Mouse (Mus musculus) gastrocnemius, adult 2 months (tissue): ENCODE data around the gene Sec23b. TPM values are rescaled to one million over a fixed set of nuclear protein-coding genes. Genes with fewer than 3 reads are reported as not detected.
"Not testable (repeated sequence)": the region's sequence is repeated elsewhere in the genome, so short reads cannot be mapped to it uniquely, and the experiment has no call there.

Source experiments
- DNase-seq: peaks from one replicate; pipeline ENCODE4 v3.0.0; 2022
- H3K27ac ChIP-seq: fragments of 200-600 bp; 2 replicates; pipeline ENCODE4 v1.8.1; 2022; ENCODE audit warnings: mild to moderate bottlenecking
- H3K4me3 ChIP-seq: fragments of 200-600 bp; 2 replicates; pipeline ENCODE4 v1.8.1; 2022; ENCODE audit warnings: mild to moderate bottlenecking, moderate library complexity
- CTCF ChIP-seq: fragments of 200-600 bp; IDR thresholded peaks from 2 replicates; pipeline ENCODE4 v1.8.1; 2022; ENCODE audit warnings: antibody characterized with exemption, mild to moderate bottlenecking, moderate library complexity
- intact Hi-C: fragments of 180-260 bp; cut with DNase I; formaldehyde crosslinking; loops from one replicate; pipeline ENCODE4 v1.15.1; 2025
- total RNA-seq, 2 experiments: library from RNA; stranded (reverse); gene quantifications; 2 replicates each; pipeline ENCODE4 v1.2.3; 2021

Sec23b gene
- total RNA-seq, 2 experiments from 2014 or later, result 11.4 to 12.5 TPM

DNA sequence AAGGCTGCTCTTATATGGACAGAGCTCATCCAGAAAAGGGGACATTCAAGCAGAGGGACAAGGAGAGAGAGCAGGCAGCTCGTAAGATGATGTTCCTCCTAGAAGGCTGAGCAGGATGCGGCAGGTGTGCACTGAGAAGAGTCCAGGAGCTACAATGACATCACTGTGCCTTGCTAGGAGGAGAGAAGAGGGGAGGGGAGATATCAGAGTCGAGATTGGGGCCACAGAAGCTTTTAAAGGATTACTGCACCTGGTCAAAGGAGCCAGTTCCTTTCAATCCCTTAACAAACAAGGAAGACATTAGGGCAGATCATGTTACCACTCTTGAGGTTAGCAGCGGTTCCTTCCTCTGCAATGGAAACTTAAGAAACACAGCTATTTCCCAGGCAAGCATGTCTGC, 8.5 kb upstream of the Sec23b start:
- no peak for TF ChIP-seq CTCF
- Histone ChIP-seq H3K27ac (no peak overlapping the region), H3K4me3 (no peak overlapping the region)
- intact Hi-C loops, result no loop called here
- DNase-seq, result no peak

DNA sequence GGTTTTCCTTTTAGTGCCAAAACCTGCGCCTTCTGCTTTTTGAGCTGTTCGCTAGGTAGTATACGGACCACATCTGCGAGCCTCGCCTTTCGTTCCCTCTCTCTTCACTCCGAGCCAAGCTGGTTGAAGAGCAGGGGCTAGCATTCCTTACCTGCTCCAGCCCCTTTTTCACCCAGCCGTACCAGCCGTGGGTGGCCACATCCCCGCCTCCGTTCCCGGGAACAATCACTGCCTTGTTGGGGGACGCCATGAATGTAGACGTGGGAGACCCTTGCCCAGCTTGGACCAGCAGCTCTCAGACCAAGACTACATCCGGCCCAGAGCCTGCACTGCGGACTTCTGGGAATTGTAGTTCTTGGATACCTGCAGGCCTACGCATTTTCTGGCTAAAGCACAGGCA, 5.5 kb upstream of the Sec23b start, which contains the start of gene Rbbp9:
Gene Rbbp9 (minus strand): TSS at position 341 of the 400 bp plus-strand sequence.
- no peak for TF ChIP-seq CTCF
- peak; percentile 59 for DNase-seq
- intact Hi-C loops, result no loop called here
- peak within 1 kb of the TSS; percentile 87 for H3K4me3 ChIP-seq
- peak within 1 kb of the TSS; percentile 87 for H3K27ac ChIP-seq

DNA sequence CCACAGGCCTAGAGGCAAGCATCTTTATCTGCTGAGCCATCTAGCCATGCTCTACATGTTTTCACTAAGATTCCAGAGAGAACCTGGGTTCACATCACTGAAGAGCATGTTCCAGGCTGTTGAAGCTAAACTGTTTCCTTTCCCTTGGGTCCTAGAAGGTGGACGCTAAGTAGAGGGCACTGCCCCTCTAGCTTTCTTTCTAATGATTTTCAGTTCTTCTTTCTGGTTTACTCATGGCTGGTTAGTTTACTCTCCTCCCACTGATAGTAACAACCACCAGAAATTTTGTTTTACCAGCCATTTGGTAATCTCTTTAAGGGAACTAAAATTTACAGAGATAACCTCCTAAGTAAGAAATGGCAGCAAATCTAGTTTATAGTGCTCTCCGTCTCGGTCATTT, 2.1 kb upstream of the Sec23b start:
- no peak for DNase-seq
- Histone ChIP-seq H3K4me3 (no peak overlapping the region), H3K27ac (no peak overlapping the region)
- no peak for TF ChIP-seq CTCF
- intact Hi-C loops, result loop anchor here (2.0 kb wide), 1 partner anchor 185 kb away; the partner anchor contains the start of genes Kat14 and Pet117

DNA sequence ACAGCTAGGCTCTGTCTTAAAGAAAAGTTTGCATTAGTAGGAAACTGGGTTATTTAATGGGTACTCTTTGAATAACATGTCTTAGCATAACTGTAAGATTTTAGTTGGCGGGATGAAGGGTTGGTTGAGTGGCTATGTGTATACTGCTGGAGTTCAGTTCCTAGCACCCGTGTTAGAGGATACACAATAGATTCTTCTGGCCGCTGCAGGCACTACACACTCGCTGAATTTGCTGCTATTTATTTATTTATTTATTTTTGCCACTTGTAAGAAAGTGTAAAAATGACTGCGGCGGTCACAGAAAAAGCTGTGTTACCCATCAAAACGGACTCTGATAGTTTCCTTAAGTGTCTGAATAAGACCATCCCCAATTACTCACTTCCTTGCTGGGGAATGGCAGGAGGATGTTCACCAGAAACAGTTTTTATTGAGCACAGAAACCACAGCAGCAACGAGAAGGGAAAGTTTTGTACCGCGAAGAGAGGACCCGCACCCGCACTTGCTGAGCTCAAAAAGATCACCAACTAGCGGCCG, 676 bp upstream of the Sec23b start:
- intact Hi-C loops, result loop anchor here (2.0 kb wide), 1 partner anchor 187 kb away; the partner anchor contains the start of genes Kat14 and Pet117
- DNase-seq, result no peak
- TF ChIP-seq CTCF, result no peak

DNA sequence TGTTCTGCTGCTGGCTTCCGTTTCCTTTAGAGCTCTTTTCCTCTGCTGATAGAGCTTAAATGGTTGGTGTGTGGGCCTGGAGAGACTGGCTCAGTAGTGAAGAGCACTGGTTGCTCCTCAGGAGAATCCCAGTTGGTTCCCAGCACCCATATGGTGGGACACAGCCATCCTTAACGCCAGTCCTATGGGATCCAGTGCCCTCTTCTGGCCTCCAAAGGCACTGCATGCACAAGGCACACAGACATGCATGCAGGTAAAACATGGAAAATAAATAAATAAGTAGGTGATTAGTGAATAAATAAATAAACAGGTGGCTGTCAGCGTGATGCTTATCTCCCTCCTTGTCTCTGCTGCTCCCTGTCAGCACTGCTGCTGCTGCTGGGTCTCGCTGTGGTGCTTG, 32.7 kb downstream of the Sec23b start:
- DNase-seq, result no peak
- Histone ChIP-seq H3K27ac (no peak overlapping the region), H3K4me3 (no peak overlapping the region)
- peak; percentile 41 for TF ChIP-seq CTCF
- intact Hi-C loops, result no loop called here

More for the DNA sequence above, 676 bp upstream of the Sec23b start:
- Histone ChIP-seq H3K27ac (peak overlapping the region; percentile 95), H3K4me3 (peak overlapping the region; percentile 83)

DNA sequence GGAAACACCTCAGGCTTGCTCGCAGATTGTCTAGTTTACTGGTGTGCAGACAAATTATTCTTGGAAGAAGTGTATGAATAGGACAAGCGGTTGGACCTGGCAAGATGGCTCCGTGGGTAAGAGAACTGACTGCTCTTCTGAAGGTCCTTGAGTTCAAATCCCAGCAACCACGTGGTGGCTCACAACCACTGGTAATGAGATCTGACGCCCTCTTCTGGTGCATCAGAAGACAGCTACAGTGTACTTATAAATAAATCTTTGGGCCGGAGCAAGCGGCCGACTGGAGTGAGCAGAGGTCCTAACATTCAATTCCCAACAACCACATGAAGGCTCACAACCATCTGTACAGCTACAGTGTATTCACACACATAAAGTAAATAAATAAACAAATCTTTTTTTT, 37.0 kb downstream of the Sec23b start:
- DNase-seq, H3K27ac ChIP-seq, H3K4me3 ChIP-seq: not testable (repeated sequence)
- intact Hi-C loops, result loop anchor here (10.0 kb wide), 1 partner anchor 208 kb away; no protein-coding TSS in a partner anchor

DNA sequence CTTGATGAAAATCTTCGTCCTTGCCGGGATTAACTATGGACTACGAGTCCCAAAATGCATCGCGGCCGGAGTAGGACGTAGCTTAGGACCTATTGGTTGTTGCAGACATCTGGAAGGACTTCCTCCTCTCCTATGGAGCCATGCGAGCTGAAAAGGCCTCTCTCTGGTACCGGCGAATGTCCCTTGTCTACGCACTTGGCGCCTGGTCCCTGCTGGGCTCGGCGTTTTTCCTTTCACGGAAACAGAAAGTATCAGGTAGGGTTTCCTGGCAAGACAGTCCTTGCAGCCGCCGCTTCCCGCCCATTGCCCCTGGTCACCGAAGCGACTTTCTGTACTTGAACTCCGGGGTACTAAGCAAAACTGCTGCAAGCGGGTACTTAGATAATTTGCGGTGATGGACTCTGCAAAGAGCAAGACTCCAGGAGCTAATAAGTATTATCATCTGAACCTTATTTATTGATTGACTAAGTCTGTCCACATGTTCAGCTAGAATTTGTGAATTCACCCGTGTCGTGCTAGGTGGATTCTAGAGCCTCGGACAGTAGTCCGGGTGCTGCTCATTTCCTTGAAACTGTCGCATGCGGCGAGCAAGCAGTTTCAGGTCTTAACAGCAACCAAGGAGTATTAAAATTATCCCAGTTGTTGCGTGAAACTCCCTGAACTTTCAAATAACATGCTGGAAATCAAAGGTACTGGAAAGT, 38.1 kb downstream of the Sec23b start, which contains the start of gene Smim26:
Gene Smim26 (plus strand): TSS at position 104 of the 701 bp plus-strand sequence.
- Histone ChIP-seq H3K4me3 (peak within 1 kb of the TSS; percentile 74), H3K27ac (peak within 1 kb of the TSS; percentile 89)
- intact Hi-C loops, result loop anchor here (2.0 to 10.0 kb wide), 3 partner anchors 37 to 209 kb away; partner anchors contain the start of genes Dzank1, Polr3f and Sec23b
- peak; percentile 83 for DNase-seq
- TF ChIP-seq CTCF, result no peak

DNA sequence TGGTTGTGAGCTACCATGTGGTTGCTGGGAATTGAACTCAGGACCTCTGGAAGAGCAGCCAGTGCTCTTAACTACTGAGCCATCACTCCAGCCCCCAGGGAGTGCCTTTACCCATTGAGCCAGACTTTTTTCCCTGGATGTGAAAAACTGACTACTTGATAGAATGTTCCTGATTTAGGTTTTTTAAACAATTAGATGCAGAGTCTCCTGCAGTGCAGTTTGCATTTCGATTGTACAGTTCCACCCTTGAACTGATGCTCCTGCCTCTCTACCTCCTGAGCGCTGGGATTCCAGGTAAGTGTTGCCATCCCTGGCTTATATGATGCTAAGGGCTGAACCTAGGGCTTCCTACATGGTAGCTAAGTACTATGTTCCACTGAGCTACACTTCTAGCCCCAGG, 42.0 kb downstream of the Sec23b start:
- H3K4me3 ChIP-seq, result no peak overlapping the region
- no peak for DNase-seq
- intact Hi-C loops, result loop anchor here (5.0 to 10.0 kb wide), 2 partner anchors 213 to 1914 kb away; partner anchors contain the start of gene Ralgapa2
- TF ChIP-seq CTCF, result no peak
- no peak overlapping the region for H3K27ac ChIP-seq

DNA sequence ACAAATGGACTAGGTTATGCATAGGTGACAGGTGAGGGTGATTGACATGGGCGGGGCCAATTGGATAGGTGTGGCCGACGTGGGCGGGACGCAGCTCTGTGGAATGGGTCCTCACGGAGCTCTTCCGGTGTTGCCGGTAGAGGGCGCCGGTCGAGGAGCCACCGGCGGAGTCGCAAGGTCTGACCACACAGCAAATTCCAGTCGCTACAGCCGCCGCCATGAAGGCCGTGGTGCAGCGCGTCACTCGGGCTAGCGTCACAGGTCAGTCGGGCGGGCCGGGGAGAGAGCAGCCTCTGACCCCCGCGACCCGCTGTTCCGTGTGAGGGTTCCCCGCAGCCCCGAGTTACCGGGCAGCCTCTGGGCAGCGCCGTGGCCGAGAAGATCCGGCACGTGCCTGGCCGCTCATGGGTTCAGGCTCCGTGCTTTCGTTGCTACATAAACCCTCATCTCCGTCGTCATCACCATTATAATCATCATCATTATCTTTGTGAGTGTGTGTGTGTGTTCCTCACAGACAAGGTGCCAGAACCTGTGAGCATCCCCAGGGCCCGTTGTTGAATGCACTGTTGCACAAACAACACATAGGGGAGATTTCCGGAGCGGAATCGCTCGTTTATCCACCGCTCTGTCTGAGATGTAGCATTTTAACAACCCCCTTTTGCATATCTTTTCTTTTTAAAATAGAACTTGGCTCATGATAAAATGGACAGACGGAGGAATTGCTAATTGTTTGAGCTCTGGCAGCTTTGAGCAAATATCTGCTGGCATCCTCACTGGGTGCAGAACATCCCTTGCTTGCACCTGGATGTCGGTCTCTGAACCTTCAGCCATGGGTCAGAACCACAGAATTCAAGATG, 44.0 kb downstream of the Sec23b start, which contains the start of gene Dtd1:
Gene Dtd1 (plus strand): TSS at position 67 of the 857 bp plus-strand sequence.
- Histone ChIP-seq H3K27ac (peak within 1 kb of the TSS; percentile 96), H3K4me3 (peak within 1 kb of the TSS; percentile 78)
- intact Hi-C loops, result loop anchor here (5.0 to 10.0 kb wide), 2 partner anchors 215 to 1912 kb away; partner anchors contain the start of gene Ralgapa2
- peak; percentile 93 for DNase-seq
- peak; percentile 92 for TF ChIP-seq CTCF

DNA sequence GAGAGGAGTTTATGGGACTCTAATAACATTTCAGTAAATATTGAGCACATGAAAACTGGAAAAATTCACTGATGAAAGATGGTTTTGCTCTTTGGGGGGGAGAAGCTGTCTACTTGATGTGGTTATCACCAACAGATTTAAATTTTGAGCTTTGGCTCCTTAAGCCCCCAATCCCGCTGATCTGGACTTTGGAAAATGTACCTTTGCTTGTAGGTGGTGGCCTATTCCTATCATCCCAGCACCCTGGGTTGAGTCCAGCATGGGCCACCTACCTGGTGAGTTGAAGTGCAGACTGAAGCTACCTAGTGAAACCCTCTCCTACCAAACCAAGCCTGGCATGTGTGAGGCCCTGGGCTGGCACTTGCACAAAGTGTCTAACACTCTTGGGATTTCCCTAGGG, 45.5 kb downstream of the Sec23b start:
- H3K4me3 ChIP-seq, result no peak overlapping the region
- no peak overlapping the region for H3K27ac ChIP-seq
- intact Hi-C loops, result no loop called here

DNA sequence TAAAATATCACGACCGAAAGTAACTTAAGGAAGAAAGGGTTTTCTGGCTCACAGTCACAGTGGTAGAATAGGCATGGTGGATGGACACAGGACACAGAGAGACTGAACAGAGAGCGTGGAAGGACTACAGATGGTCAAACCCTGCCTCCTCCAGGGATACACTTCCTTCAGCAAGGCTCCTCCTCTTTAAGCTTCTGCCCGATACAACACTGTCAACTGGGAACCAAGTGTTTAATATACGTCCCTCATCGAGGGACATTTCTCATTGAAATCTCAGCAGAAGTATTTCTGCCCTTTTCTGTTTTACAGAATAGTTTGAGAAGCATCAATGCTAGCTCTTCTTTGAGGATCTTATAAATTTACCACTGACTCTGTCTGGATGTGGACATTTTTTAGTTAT, 57.9 kb downstream of the Sec23b start:
- Histone ChIP-seq H3K27ac (no peak overlapping the region), H3K4me3 (no peak overlapping the region)
- no peak for DNase-seq
- TF ChIP-seq CTCF, result no peak
- intact Hi-C loops, result no loop called here

More for the DNA sequence above, 45.5 kb downstream of the Sec23b start:
- no peak for TF ChIP-seq CTCF
- DNase-seq, result no peak

DNA sequence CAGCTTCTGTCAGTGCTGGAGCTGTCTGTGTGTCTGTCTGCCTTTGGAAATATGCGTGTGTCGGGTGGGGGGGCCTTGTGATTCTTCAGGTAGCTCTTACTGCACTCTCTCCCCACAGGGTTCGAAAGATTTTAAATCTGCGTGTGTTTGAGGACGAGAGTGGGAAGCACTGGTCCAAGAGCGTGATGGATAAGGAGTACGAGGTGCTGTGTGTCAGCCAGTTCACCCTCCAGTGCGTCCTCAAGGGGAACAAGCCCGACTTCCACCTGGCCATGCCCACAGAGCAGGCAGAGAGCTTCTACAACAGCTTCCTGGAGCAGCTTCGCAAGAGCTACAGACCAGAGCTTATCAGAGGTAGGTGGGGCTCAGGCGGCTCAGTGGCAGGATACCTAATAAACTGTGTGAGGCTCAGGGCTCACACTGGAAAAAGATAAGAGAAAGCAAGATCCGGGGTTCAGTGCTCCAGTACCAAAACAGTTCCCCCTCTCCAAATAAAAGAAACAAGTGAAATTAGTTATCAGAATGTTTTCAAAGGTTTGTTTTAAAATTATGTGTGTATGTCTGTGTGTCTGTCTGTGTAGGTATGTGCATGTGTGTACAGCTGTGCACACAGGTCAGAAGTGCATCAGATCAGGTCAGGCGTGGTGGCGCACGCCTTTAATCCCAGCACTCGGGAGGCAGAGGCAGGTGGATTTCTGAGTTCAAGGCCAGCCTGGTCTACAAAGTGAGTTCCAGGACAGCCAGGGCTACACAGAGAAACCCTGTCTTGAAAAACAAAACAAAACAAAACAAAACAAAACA, 61.2 kb downstream of the Sec23b start:
- H3K4me3 ChIP-seq, result no peak overlapping the region
- TF ChIP-seq CTCF, result no peak
- intact Hi-C loops, result no loop called here
- H3K27ac ChIP-seq, result no peak overlapping the region
- DNase-seq, result no peak
